Mouse (Mus musculus): ENCODE data around the gene Ism2. TPM values are rescaled to one million over a fixed set of nuclear protein-coding genes. Genes with fewer than 3 reads are reported as not detected.
"Not testable (repeated sequence)": the region's sequence is repeated elsewhere in the genome, so short reads cannot be mapped to it uniquely, and the experiment has no call there.

The Ism2 gene
- polyA plus RNA-seq, 1 experiment from 2014 or later, result 0.34 TPM

DNA sequence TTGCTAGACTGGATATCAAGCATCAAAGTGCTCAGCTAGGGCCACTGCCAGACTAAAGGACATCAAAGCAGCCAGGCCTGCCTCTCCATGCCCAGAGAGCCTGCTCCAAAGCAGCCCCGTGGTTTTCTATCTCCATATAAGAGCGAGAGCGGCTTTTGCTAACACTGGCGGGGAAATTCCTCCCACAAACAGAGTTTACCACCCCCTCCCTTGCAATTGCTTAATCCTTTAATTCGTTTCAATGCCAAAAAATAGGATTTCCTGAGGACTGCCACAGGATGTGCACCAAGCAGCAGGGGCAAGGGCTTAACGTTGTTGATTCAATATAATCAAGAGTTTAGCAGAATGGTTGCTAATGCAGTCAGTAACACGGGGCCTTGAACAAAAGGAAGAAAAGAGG lies 28.1 kb upstream of the Ism2 start:
- no peaks in the 10 kb centered on the region for H3K4me1 ChIP-seq (replicated peaks; ENCODE audit: control insufficient read depth, insufficient read depth)
- ATAC-seq (ENCODE audit: low FRiP score, low TSS enrichment), result peak; percentile 36; the same call in 1 of the 2 replicates
- TF ChIP-seq CTCF (IDR thresholded peaks at IDR 0.05; ENCODE audit: low read depth), result no peak
- TF ChIP-seq EP300 (optimal IDR thresholded peaks at IDR 0.05), result no peak
- H3K27me3 ChIP-seq (ENCODE audit: control insufficient read depth, insufficient read depth, low read length), result no peaks in the 10 kb centered on the region
- H3K9ac ChIP-seq (ENCODE audit: low read length), result no peak overlapping the region
- no peaks in the 10 kb centered on the region for H3K36me3 ChIP-seq (ENCODE audit: control insufficient read depth, insufficient read depth, low read length)
- DNase-seq (ENCODE audit: low spot score), result no peak
- no peak overlapping the region; the same call in 1 of the 2 replicates for H3K27ac ChIP-seq (replicated peaks)
- H3K4me2 ChIP-seq (replicated peaks; ENCODE audit: low read depth), result no peak overlapping the region
- H3K4me3 ChIP-seq (ENCODE audit: low read depth, low read length), result no peak overlapping the region
- 17% methylated on average over 7 of the region's 7 CpGs for WGBS
- no peaks in the 10 kb centered on the region for H3K9me3 ChIP-seq (ENCODE audit: control insufficient read depth, low read length)

DNA sequence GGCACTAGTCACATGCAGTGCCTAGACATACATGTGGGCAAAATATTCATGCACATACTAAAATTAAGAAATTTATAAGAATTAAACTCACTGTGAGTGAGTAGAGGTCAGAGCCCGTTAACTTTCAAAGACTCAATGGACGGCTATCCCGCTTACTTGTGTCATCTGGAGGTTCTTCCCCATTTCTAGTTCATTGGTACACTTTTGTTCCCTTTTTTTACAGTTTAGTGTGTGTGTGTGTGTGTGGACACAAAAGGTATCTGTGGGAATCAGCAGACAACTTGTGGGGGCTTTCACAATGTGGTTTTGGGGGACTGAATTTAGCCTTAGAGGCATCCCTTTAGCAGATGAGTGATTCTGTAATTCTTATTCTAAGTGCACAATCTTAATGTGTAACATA lies 25.9 kb upstream of the Ism2 start:
- Histone ChIP-seq H3K27ac (replicated peaks) (no peak overlapping the region), H3K27me3 (ENCODE audit: control insufficient read depth, insufficient read depth, low read length) (no peaks in the 10 kb centered on the region), H3K4me2 (replicated peaks; ENCODE audit: low read depth) (no peak overlapping the region), H3K36me3 (ENCODE audit: control insufficient read depth, insufficient read depth, low read length) (no peaks in the 10 kb centered on the region), H3K4me1 (replicated peaks; ENCODE audit: control insufficient read depth, insufficient read depth) (no peaks in the 10 kb centered on the region), H3K4me3 (ENCODE audit: low read depth, low read length) (no peak overlapping the region), H3K9ac (ENCODE audit: low read length) (no peak overlapping the region), H3K9me3 (ENCODE audit: control insufficient read depth, low read length) (no peaks in the 10 kb centered on the region)
- DNase-seq (ENCODE audit: low spot score), result no peak
- 94% methylated on average over 3 of the region's 3 CpGs for WGBS
- ATAC-seq (ENCODE audit: low FRiP score, low TSS enrichment), result no peak
- TF ChIP-seq CTCF (IDR thresholded peaks at IDR 0.05; ENCODE audit: low read depth) (no peak), EP300 (optimal IDR thresholded peaks at IDR 0.05) (no peak)

DNA sequence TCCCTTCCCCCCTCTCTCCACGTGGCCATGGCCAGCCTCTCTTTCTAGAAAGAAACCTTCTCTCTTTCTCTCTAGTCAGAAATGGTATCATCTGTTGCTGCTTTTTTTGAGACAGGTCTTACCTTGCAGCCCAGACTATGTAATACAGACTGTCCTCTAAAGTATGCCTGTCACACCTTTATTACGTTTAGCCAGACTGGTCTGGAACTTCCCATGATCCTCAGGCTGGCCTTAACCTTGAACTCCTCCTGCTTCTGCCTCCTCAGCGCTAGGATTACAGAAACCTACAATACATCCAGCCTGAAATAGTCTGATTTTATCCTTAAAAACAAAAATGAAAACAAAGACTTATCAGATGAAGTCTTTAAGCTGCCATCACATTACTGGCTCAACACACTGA lies 19.7 kb upstream of the Ism2 start:
- no peak overlapping the region for H3K27ac ChIP-seq (replicated peaks)
- no peaks in the 10 kb centered on the region for H3K9me3 ChIP-seq (ENCODE audit: control insufficient read depth, low read length)
- ATAC-seq (ENCODE audit: low FRiP score, low TSS enrichment) (no peak), DNase-seq (ENCODE audit: low spot score) (no peak)
- 87% methylated on average over 3 of the region's 3 CpGs for WGBS
- H3K4me2 ChIP-seq (replicated peaks; ENCODE audit: low read depth), result no peak overlapping the region
- no peaks in the 10 kb centered on the region for H3K4me1 ChIP-seq (replicated peaks; ENCODE audit: control insufficient read depth, insufficient read depth)
- H3K9ac ChIP-seq (ENCODE audit: low read length), result no peak overlapping the region
- TF ChIP-seq EP300 (optimal IDR thresholded peaks at IDR 0.05) (no peak), CTCF (IDR thresholded peaks at IDR 0.05; ENCODE audit: low read depth) (no peak)
- no peak overlapping the region for H3K4me3 ChIP-seq (ENCODE audit: low read depth, low read length)
- H3K36me3 ChIP-seq (ENCODE audit: control insufficient read depth, insufficient read depth, low read length), result peaks cover 3% of the 10 kb centered on the region; the same call in 1 of the 2 replicates
- no peaks in the 10 kb centered on the region for H3K27me3 ChIP-seq (ENCODE audit: control insufficient read depth, insufficient read depth, low read length)

DNA sequence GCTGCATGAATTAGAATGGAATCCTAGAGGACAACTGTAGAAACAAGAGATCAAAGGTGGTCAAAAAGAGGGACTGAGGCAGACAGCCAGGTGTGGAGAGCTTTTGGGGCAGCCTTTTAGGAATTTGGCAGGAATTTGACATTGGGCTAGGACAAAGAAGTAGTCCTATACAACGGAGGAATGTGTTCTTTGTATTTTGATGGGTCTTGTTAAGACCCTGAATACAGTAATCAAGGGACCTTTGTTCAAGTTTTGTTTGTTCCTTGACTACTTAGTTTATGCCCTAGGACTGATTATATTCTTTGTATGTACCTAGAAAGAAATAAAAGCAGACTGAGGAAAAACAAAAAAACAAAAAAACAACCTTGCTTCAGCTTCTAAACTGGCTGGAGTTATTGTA lies 18.4 kb upstream of the Ism2 start:
- no peak overlapping the region for H3K9ac ChIP-seq (ENCODE audit: low read length)
- no peak for ATAC-seq (ENCODE audit: low FRiP score, low TSS enrichment)
- TF ChIP-seq EP300 (optimal IDR thresholded peaks at IDR 0.05), result no peak
- no peak for TF ChIP-seq CTCF (IDR thresholded peaks at IDR 0.05; ENCODE audit: low read depth)
- H3K27me3 ChIP-seq (ENCODE audit: control insufficient read depth, insufficient read depth, low read length), result no peaks in the 10 kb centered on the region
- peaks cover 3% of the 10 kb centered on the region; the same call in 1 of the 2 replicates for H3K36me3 ChIP-seq (ENCODE audit: control insufficient read depth, insufficient read depth, low read length)
- WGBS, result 70% methylated on average over 1 of the region's 1 CpGs
- H3K4me1 ChIP-seq (replicated peaks; ENCODE audit: control insufficient read depth, insufficient read depth), result no peaks in the 10 kb centered on the region
- DNase-seq (ENCODE audit: low spot score), result no peak
- no peaks in the 10 kb centered on the region for H3K9me3 ChIP-seq (ENCODE audit: control insufficient read depth, low read length)
- H3K27ac ChIP-seq (replicated peaks), result no peak overlapping the region
- H3K4me2 ChIP-seq (replicated peaks; ENCODE audit: low read depth), result no peak overlapping the region
- no peak overlapping the region for H3K4me3 ChIP-seq (ENCODE audit: low read depth, low read length)

DNA sequence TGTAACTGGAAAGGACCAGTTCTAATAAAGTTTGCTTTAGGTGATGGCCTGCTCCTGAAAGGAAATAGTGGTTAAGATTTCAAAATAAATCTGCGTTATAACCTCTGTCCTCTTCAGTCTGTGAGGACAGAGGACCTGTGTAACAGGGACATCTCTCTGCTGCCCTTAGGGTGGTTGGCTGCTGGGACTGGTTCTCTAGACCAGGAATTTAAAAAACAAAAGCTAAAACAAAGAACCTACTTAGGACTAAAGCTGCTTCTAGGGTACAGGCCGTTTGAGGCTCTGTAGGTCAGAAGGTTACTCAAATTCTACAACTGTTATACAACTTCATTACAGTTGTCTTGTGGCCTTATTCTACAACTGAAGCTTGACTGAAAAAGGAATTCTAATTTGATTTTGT lies 13.6 kb upstream of the Ism2 start:
- no peak overlapping the region for H3K27ac ChIP-seq (replicated peaks)
- WGBS, result 70% methylated on average over 2 of the region's 2 CpGs
- peaks cover 11% of the 10 kb centered on the region for H3K36me3 ChIP-seq (ENCODE audit: control insufficient read depth, insufficient read depth, low read length)
- H3K4me1 ChIP-seq (replicated peaks; ENCODE audit: control insufficient read depth, insufficient read depth), result no peaks in the 10 kb centered on the region
- no peak overlapping the region for H3K9ac ChIP-seq (ENCODE audit: low read length)
- H3K27me3 ChIP-seq (ENCODE audit: control insufficient read depth, insufficient read depth, low read length), result no peaks in the 10 kb centered on the region
- TF ChIP-seq EP300 (optimal IDR thresholded peaks at IDR 0.05) (no peak), CTCF (IDR thresholded peaks at IDR 0.05; ENCODE audit: low read depth) (no peak)
- no peak overlapping the region for H3K4me2 ChIP-seq (replicated peaks; ENCODE audit: low read depth)
- no peak overlapping the region for H3K4me3 ChIP-seq (ENCODE audit: low read depth, low read length)
- ATAC-seq (ENCODE audit: low FRiP score, low TSS enrichment) (no peak), DNase-seq (ENCODE audit: low spot score) (no peak)
- no peaks in the 10 kb centered on the region for H3K9me3 ChIP-seq (ENCODE audit: control insufficient read depth, low read length)

DNA sequence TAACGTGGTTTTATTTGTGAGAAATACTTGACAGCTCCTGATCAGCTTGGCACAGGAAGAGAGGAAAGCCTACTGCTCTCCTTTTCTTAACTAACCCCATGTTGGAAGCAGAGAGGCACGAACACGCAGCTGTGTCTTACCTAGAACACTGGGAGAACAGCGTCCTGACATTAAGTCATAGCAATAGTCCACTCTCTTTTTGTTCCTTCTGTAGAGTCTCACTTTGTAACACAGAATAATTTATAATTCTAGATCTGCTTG lies 7.0 kb upstream of the Ism2 start:
- not testable (repeated sequence) for H3K9me3 ChIP-seq (ENCODE audit: control insufficient read depth, low read length); H3K27me3 ChIP-seq (ENCODE audit: control insufficient read depth, insufficient read depth, low read length); H3K36me3 ChIP-seq (ENCODE audit: control insufficient read depth, insufficient read depth, low read length); H3K27ac ChIP-seq (replicated peaks); H3K9ac ChIP-seq (ENCODE audit: low read length); H3K4me3 ChIP-seq (ENCODE audit: low read depth, low read length); H3K4me2 ChIP-seq (replicated peaks; ENCODE audit: low read depth); DNase-seq (ENCODE audit: low spot score); H3K4me1 ChIP-seq (replicated peaks; ENCODE audit: control insufficient read depth, insufficient read depth)
- ATAC-seq (ENCODE audit: low FRiP score, low TSS enrichment), result 0 out of 2 replicates have a peak, but pooled peaks have one; percentile 25
- 52% methylated on average over 4 of the region's 4 CpGs for WGBS
